Mouse (Mus musculus) neural tube, embryonic 11.5 days (tissue): ENCODE measurements around the gene Rbm20. TPM values are rescaled to one million over a fixed set of nuclear protein-coding genes. Genes with fewer than 3 reads are reported as not detected.

Experiments
- ATAC-seq: fragments of 200-750 bp; cut with Nextera tagmentation; 2 replicates; pipeline ENCODE4 v1.8.0; 2017; ENCODE audit warnings: moderate number of reproducible peaks, mild to moderate bottlenecking, moderate TSS enrichment, moderate library complexity; ENCODE audit not compliant: insufficient read depth, low FRiP score, low TSS enrichment
- DNase-seq: peaks from one replicate; pipeline ENCODE4 v3.0.0-alpha.2; 2015; ENCODE audit warnings: low spot score
- H3K27ac ChIP-seq: fragments of 300-500 bp; sonication (generic); 2 replicates; pipeline ENCODE4 v1.5.1; 2014; ENCODE audit warnings: low read depth, mild to moderate bottlenecking, low read length
- H3K27me3 ChIP-seq: fragments of 300-500 bp; sonication (generic); 2 replicates; pipeline ENCODE4 v1.6.1; 2014; ENCODE audit warnings: mild to moderate bottlenecking, low read length, mixed read lengths; ENCODE audit not compliant: control insufficient read depth, insufficient read depth
- H3K36me3 ChIP-seq: fragments of 300-500 bp; sonication (generic); 2 replicates; pipeline ENCODE4 v1.6.1; 2014; ENCODE audit warnings: mild to moderate bottlenecking, low read length, moderate library complexity, mixed read lengths; ENCODE audit not compliant: control insufficient read depth, insufficient read depth
- H3K4me1 ChIP-seq: fragments of 300-500 bp; sonication (generic); 2 replicates; pipeline ENCODE4 v1.6.1; 2014; ENCODE audit warnings: low read length, mixed read lengths; ENCODE audit not compliant: control insufficient read depth, insufficient read depth
- H3K4me2 ChIP-seq: fragments of 300-500 bp; sonication (generic); 2 replicates; pipeline ENCODE4 v1.6.1; 2014; ENCODE audit warnings: low read depth, mild to moderate bottlenecking, moderate library complexity
- H3K4me3 ChIP-seq: fragments of 300-500 bp; sonication (generic); 2 replicates; pipeline ENCODE4 v1.5.1; 2014; ENCODE audit warnings: low read depth, low read length
- H3K9ac ChIP-seq: fragments of 300-500 bp; sonication (generic); 2 replicates; pipeline ENCODE4 v1.6.1; 2014; ENCODE audit warnings: mild to moderate bottlenecking, low read length
- H3K9me3 ChIP-seq: fragments of 300-500 bp; sonication (generic); 2 replicates; pipeline ENCODE4 v1.6.1; 2016; ENCODE audit warnings: low read length; ENCODE audit not compliant: control insufficient read depth
- WGBS: fragments of 180-500 bp; shearing (Covaris S2); extraction: QIAGEN DNeasy Blood & Tissue Kit; methylation state at CpG from one replicate; pipeline ENCODE4 v1.1.7; 2014; 5-methylcytosine and 5-hydroxymethylcytosine counted together
- polyA plus RNA-seq: library from polyadenylated mRNA; unstranded; fragments of >200 nt; fragmentation: Nextera tagmentation; extraction: Ambion mirVana; gene quantifications from 2 replicates; pipeline ENCODE4 v1.2.1, GENCODE M21; 2014

Rbm20 gene
- polyA plus RNA-seq, 1 experiment from 2014 or later = 2.3 TPM

DNA sequence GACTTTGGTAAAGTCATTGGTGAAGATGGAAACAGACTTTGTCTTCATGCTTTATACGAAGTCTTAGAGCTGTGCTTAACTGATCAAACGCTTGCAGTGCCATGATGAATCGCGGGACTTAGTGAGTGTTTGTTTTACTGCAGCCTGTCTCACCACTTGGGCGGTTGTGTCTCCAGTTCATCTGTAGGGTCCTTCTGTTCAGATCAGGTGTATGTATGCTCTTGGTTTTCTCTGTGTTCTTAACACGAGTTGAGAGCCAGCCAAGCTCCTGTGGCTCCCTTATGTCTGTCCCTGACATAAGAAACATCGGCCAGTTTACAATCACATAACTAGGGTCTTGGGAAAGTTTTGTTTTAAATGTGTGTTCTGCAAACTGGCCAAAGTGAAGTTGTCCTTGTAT, 2.9 kb downstream of the Rbm20 start:
- no peak for DNase-seq
- H3K27me3 ChIP-seq = peaks cover 22% of the 10 kb centered on the region
- 86% methylated on average over 7 of the region's 7 CpGs for WGBS
- no peaks in the 10 kb centered on the region for H3K36me3 ChIP-seq
- H3K4me3 ChIP-seq = no peak overlapping the region
- no peak overlapping the region for H3K9ac ChIP-seq
- H3K27ac ChIP-seq = no peak overlapping the region
- H3K9me3 ChIP-seq = no peaks in the 10 kb centered on the region
- H3K4me1 ChIP-seq = peaks cover 6% of the 10 kb centered on the region; the same call in 1 of the 2 replicates
- no peak overlapping the region for H3K4me2 ChIP-seq
- ATAC-seq = no peak

DNA sequence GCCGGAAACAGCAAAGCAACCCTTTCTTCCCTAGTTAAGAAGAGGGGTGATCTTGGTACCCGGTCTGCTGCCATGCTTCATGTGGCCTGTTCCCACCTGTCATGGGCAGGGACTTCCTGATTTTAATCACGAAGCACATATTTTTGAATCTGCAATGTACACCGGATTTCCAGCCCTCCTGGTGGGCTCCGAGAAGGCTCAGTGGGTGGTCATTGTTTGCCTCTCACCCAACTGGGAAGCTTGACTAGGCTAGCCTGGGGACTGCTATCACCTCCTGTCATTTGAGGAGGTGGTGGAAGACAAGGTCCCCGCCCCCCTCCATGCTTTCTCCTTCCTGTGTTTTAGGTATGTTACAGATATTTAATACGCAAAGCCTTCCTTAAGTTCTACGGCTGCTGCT, 5.3 kb downstream of the Rbm20 start:
- Histone ChIP-seq H3K9me3 (no peaks in the 10 kb centered on the region), H3K4me3 (no peak overlapping the region), H3K27me3 (0 out of 2 replicates have a peak, but pooled peaks cover 5% of the 10 kb centered on the region), H3K9ac (no peak overlapping the region), H3K4me1 (peaks cover 2% of the 10 kb centered on the region; the same call in 1 of the 2 replicates), H3K4me2 (no peak overlapping the region), H3K36me3 (no peaks in the 10 kb centered on the region), H3K27ac (no peak overlapping the region)
- ATAC-seq (no peak), DNase-seq (no peak)
- WGBS = 40% methylated on average over 8 of the region's 8 CpGs

DNA sequence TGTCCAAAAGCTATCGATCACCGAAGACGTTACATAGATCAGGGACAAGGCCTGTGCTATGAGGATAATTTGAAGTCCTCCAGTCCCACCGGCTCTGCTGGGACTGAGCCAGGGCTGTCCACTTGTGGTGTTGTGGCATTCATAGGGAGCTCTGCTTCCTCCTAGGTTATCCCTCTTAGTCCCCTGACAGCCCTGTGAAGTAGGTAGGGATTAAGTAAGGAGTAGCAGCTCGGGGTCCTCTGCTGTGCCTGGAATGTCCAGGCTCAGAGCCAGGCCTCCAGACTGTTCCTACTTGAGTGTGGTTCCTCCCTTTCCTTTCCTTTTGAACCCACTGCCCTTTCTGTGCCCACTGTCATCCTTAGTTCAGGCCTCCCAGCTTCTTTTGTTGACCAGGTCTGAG, 10.5 kb downstream of the Rbm20 start:
- Histone ChIP-seq H3K4me3 (no peak overlapping the region), H3K9ac (no peak overlapping the region), H3K36me3 (no peaks in the 10 kb centered on the region), H3K27me3 (no peaks in the 10 kb centered on the region), H3K27ac (no peak overlapping the region), H3K4me1 (no peaks in the 10 kb centered on the region), H3K4me2 (no peak overlapping the region), H3K9me3 (no peaks in the 10 kb centered on the region)
- DNase-seq (no peak), ATAC-seq (no peak)
- WGBS = 88% methylated on average over 5 of the region's 5 CpGs

GRCm38 (mm10) chr19:53690816-53691215, 13.7 kb downstream of the Rbm20 start:
- Histone ChIP-seq H3K9ac (no peak overlapping the region), H3K27me3 (no peaks in the 10 kb centered on the region), H3K27ac (no peak overlapping the region), H3K4me3 (no peak overlapping the region), H3K4me1 (no peaks in the 10 kb centered on the region), H3K9me3 (no peaks in the 10 kb centered on the region), H3K4me2 (no peak overlapping the region), H3K36me3 (no peaks in the 10 kb centered on the region)
- 57% methylated on average over 10 of the region's 10 CpGs for WGBS
- DNase-seq (no peak), ATAC-seq (no peak)

- Histone ChIP-seq H3K27ac (no peak overlapping the region), H3K4me3 (no peak overlapping the region), H3K27me3 (no peaks in the 10 kb centered on the region), H3K9ac (no peak overlapping the region), H3K9me3 (no peaks in the 10 kb centered on the region), H3K4me1 (no peaks in the 10 kb centered on the region), H3K36me3 (no peaks in the 10 kb centered on the region), H3K4me2 (no peak overlapping the region)
- DNase-seq (no peak), ATAC-seq (no peak)
- WGBS = 44% methylated on average over 1 of the region's 1 CpGs
Observed at GRCm38 (mm10) chr19:53694020-53694419, 16.9 kb downstream of the Rbm20 start.

- no peaks in the 10 kb centered on the region for H3K9me3 ChIP-seq
- ATAC-seq (no peak), DNase-seq (no peak)
- H3K36me3 ChIP-seq = no peaks in the 10 kb centered on the region
- H3K4me3 ChIP-seq = no peak overlapping the region
- no peaks in the 10 kb centered on the region for H3K27me3 ChIP-seq
- no peak overlapping the region for H3K9ac ChIP-seq
- H3K4me1 ChIP-seq = no peaks in the 10 kb centered on the region
- no peak overlapping the region for H3K27ac ChIP-seq
- WGBS = 63% methylated on average over 6 of the region's 6 CpGs
- no peak overlapping the region for H3K4me2 ChIP-seq
Observed at GRCm38 (mm10) chr19:53696079-53696478, 19.0 kb downstream of the Rbm20 start.

DNA sequence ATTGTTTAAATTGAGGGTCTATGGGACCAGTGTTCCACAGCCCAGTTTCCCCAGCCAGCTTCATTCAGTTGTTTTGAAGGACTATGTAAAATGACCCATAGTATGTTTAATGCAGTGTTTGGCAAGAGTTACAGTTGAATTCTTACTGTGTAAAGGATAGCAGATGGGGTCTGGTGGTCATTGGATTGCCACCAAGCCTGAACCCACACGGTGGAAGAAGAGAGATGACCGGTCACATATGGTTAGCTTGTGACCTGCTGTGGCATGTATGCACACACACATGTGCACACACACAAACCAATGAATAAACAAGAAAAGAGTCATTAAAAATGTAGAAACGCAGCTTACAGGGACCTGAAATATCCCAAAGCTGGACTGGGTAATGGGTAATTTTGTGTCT, 19.5 kb downstream of the Rbm20 start:
- Histone ChIP-seq H3K27me3 (no peaks in the 10 kb centered on the region), H3K9ac (no peak overlapping the region), H3K27ac (no peak overlapping the region), H3K9me3 (no peaks in the 10 kb centered on the region), H3K4me3 (no peak overlapping the region), H3K4me2 (no peak overlapping the region), H3K36me3 (no peaks in the 10 kb centered on the region), H3K4me1 (no peaks in the 10 kb centered on the region)
- WGBS = 90% methylated on average over 3 of the region's 3 CpGs
- DNase-seq (no peak), ATAC-seq (no peak)

DNA sequence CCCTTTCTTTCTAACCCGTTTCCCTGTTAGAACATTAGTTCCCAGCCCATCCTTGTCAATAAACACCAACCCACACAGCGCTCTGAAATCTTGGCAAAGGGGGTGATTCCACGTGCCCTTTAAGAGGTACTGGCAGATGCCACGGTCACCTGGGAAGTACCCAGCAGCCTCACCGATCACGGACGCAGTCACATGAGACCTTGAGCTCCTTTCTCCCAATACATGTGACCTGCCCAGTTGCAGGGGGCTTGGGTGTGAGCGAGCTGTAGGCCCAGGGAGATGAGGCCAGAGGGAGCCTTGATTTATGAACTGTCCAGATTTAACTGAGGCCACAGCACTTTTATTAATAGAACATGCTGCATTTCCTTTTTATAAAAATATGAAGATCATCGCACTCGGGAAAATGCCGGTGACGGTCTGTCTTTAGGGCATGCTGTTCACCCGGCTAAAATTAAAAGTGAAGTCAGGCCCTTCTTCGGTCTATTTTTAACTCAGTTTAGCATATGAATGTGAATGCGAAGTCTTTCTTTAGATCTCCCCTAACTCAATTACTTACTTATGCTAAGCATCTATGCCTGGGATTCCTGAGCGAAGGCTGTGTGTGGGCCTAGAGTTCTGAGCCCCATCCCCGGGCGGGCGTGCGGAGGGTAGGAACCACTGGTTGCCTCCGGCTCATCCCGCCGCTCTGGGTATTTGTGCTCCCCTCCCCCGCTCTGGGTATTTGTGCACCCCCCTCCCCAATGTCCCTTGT, 20.4 kb downstream of the Rbm20 start:
- ATAC-seq = peak; percentile 38; the same call in 1 of the 2 replicates
- peak; percentile 22 for DNase-seq
- Histone ChIP-seq H3K4me3 (no peak overlapping the region), H3K4me2 (no peak overlapping the region), H3K36me3 (no peaks in the 10 kb centered on the region), H3K9ac (no peak overlapping the region), H3K4me1 (no peaks in the 10 kb centered on the region), H3K27ac (no peak overlapping the region), H3K27me3 (no peaks in the 10 kb centered on the region), H3K9me3 (no peaks in the 10 kb centered on the region)
- 47% methylated on average over 24 of the region's 24 CpGs for WGBS

DNA sequence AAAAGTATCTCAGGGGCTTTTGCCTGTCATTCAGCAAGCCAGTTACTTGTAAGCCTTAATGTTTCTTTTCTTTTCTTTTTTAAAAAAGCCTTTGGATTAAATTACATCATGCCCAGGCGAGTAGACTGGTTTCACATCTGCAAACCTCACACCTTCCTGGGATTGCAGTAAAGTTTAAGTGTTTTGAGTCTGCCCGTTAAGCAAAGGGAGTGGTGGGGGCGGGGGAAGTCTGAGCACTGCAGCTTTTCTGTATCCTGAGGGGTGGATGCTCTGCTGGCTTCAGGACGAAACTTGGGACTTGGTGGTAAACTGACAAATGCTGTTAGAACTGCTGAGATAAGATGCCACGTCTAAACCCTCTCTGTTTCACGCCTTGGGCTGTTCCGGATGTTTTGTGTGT, 22.6 kb downstream of the Rbm20 start:
- H3K9me3 ChIP-seq = no peaks in the 10 kb centered on the region
- ATAC-seq (no peak), DNase-seq (no peak)
- H3K27me3 ChIP-seq = no peaks in the 10 kb centered on the region
- no peaks in the 10 kb centered on the region for H3K4me1 ChIP-seq
- 21% methylated on average over 7 of the region's 7 CpGs for WGBS
- no peak overlapping the region for H3K4me2 ChIP-seq
- H3K4me3 ChIP-seq = no peak overlapping the region
- H3K36me3 ChIP-seq = no peaks in the 10 kb centered on the region
- no peak overlapping the region for H3K9ac ChIP-seq
- H3K27ac ChIP-seq = no peak overlapping the region
